1 mouse cellular context compared by ENCODE assay signal in the genomic region with DNA sequence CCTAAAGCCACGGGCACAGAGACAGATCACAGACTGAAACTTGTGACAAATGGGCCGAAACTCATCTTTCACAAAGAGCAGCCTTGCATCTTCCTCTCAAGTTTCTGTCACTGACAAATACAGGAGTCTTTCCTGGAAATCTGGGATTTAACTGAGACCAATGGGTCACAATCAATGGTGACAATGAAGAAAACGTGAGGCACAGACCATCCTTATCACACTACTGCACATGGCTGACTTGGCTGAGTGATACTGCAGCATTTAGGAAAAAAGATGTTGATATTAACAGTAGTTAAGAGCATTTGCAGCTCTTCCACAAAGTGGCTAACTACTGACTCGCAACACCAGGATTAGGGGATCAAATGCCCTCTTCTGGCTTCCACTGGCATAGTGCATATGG.
TF ChIP-seq lines count a peak whose summit lies in the region.

No protein-coding gene starts in this region.

TF ChIP-seq in MEL, 35 proteins besides CTCF, POLR2A, EP300 and RAD21 (continued from another document):
- TF ChIP-seq E2F4 (IDR thresholded peaks at IDR 0.05; ENCODE audit: borderline replicate concordance, low read depth, low read length) (no peak), NELFE (IDR thresholded peaks at IDR 0.05; ENCODE audit: low read depth, low read length) (no peak), POLR2AphosphoS2 (IDR thresholded peaks at IDR 0.05; ENCODE audit: low read length) (no peak; the same call in 1 of the 2 replicates), GATA1 (IDR thresholded peaks at IDR 0.05; ENCODE audit: low read depth, low read length) (peak; percentile 81), RCOR1 (IDR thresholded peaks at IDR 0.05; ENCODE audit: low read depth, low read length) (peak; percentile 66; the same call in 1 of the 2 replicates), TAL1 (IDR thresholded peaks at IDR 0.05; ENCODE audit: low read length) (peak; percentile 77), MYB (IDR thresholded peaks at IDR 0.05; ENCODE audit: low read depth, low read length) (0 out of 2 replicates have a peak, but pooled peaks have one; percentile 50), ETS1 (IDR thresholded peaks at IDR 0.05; ENCODE audit: low read depth, low read length) (0 out of 2 replicates have a peak, but pooled peaks have one; percentile 21), MYC (IDR thresholded peaks at IDR 0.05; ENCODE audit: low read depth, low read length) (peak; percentile 41; the same call in 1 of the 2 replicates)
